Mouse (Mus musculus) ZHBTc4 (cell line): ENCODE measurements at regions not wholly inside any gene's neighbourhood (a gene's known extent, or its start where the extent isn't known, plus 50 kb on each side); places are given as distances from the start of the nearest gene placed in this dataset.

Experiments
- DNase-seq: peaks from one replicate; pipeline ENCODE4 v3.0.0-alpha.2; 2011; ENCODE audit warnings: low read depth, low spot score

DNA sequence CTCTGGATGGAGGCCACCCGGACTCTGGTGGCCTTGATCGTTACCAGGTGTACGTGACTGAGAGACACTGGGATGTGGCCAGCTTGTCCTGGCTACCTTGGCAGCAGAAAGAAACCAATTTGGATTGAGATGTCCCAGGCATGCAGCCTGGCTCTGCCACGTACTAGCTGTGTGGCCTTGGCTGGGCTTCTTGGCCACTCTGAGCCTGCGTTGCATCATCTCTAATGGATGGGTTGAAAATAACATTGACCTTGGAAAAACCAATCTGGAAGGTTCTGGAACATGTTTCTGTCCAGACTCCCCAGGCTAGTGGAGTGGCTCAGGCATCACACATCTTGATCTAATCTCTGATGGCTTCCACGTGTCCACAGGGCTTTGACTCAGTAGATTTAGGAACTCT, 331.8 kb upstream of the Tbx3 start:
- no peak for DNase-seq

DNA sequence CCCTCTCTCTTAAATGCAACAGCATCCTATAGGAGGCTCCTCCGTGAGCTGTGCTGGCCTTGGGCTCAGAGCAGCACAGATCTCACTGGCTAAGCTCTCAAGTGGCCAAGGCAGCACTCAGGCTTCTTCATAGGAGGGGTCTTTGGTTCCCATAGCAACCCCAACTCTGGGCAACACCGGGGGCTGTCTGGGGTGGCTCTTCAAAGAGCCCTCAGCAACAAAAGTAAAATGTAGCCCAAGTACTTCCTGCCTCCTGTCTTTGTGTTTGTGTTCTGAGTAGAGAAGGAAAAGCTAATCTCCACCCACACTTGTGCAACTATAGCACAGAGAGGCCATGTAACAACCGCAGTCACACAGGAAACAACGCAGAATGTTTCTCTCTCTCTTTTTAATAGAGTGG, 322.2 kb upstream of the Tbx3 start:
- no peak for DNase-seq

DNA sequence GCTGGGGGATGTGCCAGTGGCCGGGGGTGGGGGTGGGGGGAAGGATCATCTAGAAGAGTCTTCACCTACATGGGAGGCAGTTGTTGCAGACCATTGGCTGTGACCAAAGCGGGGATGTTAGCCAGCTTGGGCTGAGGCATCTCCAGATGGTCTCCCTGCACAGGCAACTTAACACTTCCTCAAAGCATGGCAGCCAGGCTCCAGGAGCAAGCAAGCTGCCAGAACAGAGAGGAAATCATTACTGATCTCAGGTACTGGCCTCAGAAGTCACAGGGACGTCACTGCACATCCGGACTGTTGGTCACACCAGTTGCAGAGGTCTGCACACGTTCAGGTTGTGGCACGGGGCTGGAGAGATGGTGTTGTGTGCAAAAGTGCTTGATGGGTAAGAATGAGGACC, 321.1 kb upstream of the Tbx3 start:
- no peak for DNase-seq

DNA sequence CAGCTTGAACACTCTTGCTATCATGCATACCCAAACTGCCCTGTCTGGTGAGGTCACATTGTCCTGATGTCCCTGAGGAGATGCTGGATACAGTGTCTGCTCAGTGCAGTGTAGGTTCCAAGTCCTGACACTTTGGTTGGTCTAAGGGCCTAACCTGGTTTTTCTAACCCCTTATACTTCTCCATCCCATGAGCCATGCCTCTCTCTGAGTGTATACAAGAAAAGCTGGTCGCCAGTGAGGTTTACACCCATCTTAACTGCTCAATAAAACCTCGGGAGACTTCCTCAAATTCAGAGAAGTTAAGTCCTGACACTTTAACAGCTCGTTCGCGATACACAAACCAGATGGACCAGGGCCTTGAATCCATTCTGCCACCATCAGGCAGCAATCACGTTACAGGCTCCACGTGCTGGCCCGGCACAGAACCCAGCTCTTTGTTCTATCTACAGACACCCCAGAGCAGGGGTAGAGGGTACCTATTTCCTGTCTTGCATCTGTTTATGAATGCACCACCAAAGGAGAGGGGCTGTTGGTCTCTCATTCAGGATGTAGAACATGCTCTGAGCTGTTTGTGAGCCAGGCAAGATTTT, 320.0 kb upstream of the Tbx3 start:
- DNase-seq: no peak

DNA sequence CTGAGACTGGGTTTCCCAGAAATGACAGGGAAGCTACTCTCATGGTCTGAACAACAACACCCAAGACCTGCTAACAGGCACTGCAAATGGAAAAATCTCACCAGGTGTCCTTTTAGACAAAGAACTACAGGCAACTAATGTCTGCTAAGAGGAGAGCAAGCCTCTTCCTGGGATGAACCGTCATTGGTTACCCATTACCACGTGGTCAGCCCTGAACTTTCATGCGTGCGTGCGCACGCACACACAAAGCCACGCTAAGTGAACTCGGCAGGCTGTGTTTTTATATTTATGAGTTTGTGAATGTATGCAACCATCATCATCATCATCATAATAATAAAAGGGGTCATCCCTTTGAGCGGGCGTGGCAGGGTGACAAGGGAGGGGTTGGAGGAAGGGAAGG, 315.0 kb upstream of the Tbx3 start:
- peak; percentile 84 for DNase-seq

- DNase-seq: no peak
Observed at GRCm38 (mm10) chr5:119356051-119356450, 314.4 kb upstream of the Tbx3 start.

DNA sequence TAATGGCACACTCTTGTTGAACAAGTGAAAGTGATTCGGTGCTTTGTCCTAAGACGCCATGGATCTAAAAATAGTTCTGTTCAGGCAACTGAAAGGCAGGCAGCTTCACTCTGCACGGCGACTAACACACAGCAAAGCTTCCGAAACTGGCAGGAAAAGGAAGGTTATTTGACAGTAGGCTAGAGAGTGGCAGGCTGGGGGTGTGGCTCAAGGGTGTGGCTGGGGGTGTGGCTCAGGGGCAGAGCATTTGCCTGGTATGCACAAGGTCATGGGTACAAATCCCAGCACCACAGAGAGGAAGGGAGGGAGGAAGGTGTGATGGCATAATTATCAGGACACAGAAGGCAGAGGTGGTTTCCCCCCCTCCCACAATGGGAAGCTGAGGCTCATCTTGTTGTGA, 310.8 kb upstream of the Tbx3 start:
- DNase-seq: peak; percentile 60

DNA sequence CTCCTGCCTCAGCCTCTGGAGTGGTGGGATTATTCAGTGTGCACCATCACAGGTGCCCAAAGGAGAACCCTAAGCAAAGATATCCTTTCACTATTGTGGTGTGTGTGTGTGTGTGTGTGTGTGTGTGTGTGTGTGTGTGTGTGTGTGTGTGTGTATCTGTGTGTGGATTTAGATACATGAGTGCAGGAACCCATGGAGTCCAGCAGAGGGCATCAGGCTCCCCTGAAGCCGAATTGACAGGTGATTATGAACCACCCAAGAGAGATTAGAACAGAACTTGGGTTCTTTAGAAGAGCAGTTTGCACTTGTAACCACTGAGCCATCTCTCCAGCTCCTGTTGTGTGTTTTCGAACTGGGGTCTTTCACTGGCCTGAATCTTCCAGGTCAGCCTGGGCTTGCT, 310.1 kb upstream of the Tbx3 start:
- DNase-seq: peak; percentile 73

- no peak for DNase-seq
Observed at GRCm38 (mm10) chr5:119361406-119362044, 308.9 kb upstream of the Tbx3 start.

GRCm38 (mm10) chr5:119362452-119362851, 308.0 kb upstream of the Tbx3 start:
- DNase-seq: no peak

DNA sequence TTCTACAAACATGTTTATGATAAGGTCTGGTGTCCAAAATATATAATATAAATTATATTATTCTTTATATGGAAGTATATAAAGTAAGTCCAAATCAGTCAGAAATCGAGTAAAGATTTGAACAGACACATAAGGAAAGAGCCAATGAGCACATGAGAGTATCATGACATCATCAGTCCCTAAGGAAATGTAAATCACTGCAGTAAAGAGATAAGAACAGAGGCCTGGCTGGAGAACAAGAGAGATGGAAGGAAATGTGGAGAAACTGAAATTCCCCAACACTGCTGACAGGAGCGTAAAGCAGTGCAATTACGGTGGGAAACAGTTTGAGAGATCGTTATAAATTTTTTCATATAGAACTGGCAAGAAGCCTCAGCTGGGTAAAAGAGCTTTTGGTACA, 306.2 kb upstream of the Tbx3 start:
- DNase-seq: no peak

DNA sequence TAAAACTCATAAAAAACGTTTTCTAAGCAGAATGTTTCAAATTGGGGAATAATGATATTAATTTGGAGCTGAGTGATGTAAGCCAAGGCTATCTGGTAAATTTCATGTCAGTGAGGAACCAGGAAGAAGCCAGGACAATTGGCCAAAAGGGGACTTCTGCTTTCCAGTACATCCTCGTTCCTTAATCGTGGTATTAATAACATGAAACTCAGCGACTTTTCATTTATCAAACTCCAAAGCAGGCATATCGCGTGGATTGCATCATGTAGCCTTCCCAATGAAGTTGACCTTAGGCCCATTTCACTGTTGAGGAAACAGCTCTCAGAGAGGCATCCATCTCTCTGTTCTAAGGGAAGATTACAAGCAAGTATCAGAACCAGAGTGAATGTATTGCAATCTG, 305.3 kb upstream of the Tbx3 start:
- DNase-seq: no peak

DNA sequence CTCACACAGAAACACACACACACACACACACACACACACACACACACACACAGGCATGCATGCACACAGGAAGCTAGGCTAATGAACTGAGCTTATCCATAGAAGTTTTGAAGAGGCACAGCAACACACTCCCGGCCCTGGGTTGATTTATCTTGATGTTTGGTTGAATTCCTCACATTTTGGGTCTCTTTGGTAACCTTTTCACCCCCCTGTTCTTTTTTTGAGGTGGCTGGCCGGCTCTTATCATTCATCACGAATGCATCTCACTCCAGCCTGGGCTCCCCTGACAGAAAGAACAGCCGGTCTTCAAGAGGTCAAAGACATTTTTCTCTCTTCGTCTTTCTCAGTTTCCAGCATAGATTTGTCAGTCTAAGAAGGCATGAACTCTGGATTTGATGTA, 304.2 kb upstream of the Tbx3 start:
- no peak for DNase-seq

DNA sequence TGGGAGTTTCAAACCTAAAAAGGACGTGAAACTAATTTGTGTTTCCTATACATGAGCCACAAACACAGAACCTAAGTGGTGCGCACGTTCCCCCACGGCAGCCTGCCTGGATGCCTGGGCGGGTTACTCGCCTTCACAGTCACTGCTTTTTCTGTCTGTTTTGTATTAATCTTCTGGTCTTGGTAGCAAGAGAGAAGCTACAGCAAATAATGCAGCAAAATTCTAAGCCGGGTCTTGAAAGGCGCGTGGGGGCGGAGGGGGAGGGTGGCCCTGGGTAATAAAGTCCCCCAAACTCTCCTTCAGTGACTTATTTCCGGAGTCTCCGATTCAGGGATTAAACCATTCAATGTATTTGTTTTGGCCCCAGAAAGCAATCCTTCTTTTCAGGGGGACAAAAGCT, 300.0 kb upstream of the Tbx3 start:
- no peak for DNase-seq

GRCm38 (mm10) chr5:119370931-119371330, 299.5 kb upstream of the Tbx3 start:
- no peak for DNase-seq

DNA sequence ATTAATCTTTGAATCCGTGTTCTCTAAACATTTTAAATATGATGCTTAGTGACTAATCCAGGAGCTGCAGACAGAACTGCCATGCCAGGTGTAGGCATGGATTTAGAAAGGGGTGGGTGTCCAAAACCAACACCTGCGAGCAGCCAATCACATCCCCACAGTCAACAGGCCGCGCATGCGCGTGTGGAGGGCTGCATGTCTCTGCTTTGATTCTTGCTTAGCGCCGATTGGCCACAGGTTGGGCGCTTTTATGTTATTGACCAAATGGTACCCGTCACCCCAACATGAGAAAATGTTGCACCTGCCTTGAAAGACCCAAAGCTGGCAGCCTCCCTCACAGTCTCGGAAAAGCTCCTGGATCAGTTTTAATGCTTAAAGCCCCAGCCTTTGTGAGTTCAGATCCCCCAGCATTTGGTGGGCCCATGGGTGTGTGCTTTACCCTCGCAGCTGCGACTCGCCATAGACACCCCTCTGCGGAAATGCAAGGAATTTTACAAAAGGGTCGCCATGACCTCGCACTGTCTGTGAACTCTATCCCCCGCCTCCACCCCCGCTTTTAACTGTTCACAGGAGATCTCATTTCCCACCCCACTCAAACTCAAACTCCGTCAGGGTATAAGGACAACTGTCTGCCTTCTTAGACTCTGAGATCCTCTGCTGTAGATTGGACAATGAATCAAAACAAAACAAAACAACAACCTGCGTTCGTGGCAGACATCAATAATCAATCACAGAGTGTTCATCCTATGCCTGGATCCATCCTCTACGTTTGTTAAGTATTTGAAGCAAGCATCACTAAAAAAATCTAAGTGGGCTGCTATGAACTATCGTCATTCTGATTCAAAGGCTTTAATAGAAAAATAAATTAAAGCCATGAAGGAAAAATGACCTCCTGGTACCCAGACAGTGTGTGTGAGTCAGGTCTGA, 296.4 kb upstream of the Tbx3 start:
- peak; percentile 86 for DNase-seq

- DNase-seq: peak; percentile 61
Observed at GRCm38 (mm10) chr5:119374861-119375260, 295.6 kb upstream of the Tbx3 start.

GRCm38 (mm10) chr5:119378261-119378660, 292.2 kb upstream of the Tbx3 start:
- no peak for DNase-seq

GRCm38 (mm10) chr5:119379915-119380432, 290.5 kb upstream of the Tbx3 start:
- DNase-seq: no peak

- no peak for DNase-seq
Observed at GRCm38 (mm10) chr5:119381495-119381894, 289.0 kb upstream of the Tbx3 start.

- DNase-seq: peak; percentile 84
Observed at GRCm38 (mm10) chr5:119385506-119385905, 285.0 kb upstream of the Tbx3 start.

GRCm38 (mm10) chr5:119386821-119387220, 283.6 kb upstream of the Tbx3 start:
- DNase-seq: peak; percentile 49
